Mouse (Mus musculus) ES-Bruce4 (cell line): ENCODE data around the gene Luzp2. TPM values are rescaled to one million over a fixed set of nuclear protein-coding genes. Genes with fewer than 3 reads are reported as not detected.

Experiments
- H3K27ac ChIP-seq: 2 replicates; pipeline ENCODE4 v1.5.1; 2012; ENCODE audit warnings: low read length, inconsistent platforms; ENCODE audit not compliant: insufficient read depth
- H3K27me3 ChIP-seq: 2 replicates; pipeline ENCODE4 v1.6.1; 2012; ENCODE audit warnings: mild to moderate bottlenecking, low read length, inconsistent platforms; ENCODE audit not compliant: control insufficient read depth, poor library complexity, insufficient read depth, severe bottlenecking
- H3K36me3 ChIP-seq: 2 replicates; pipeline ENCODE4 v1.6.1; 2012; ENCODE audit warnings: inconsistent platforms, mild to moderate bottlenecking, low read length, moderate library complexity; ENCODE audit not compliant: control insufficient read depth, poor library complexity, insufficient read depth, severe bottlenecking
- H3K4me1 ChIP-seq: one replicate; pipeline ENCODE4 v1.8.1; 2011; ENCODE audit warnings: low read length; ENCODE audit not compliant: control insufficient read depth, insufficient read depth
- H3K4me3 ChIP-seq: 2 replicates; pipeline ENCODE4 v1.5.1; 2011; ENCODE audit warnings: low read depth, mild to moderate bottlenecking, low read length
- H3K9ac ChIP-seq: 2 replicates; pipeline ENCODE4 v1.6.1; 2012; ENCODE audit warnings: low read depth, mild to moderate bottlenecking, inconsistent platforms; ENCODE audit not compliant: poor library complexity, severe bottlenecking
- H3K9me3 ChIP-seq: replicated peaks from 2 replicates; pipeline ENCODE4 v1.6.1; 2012; ENCODE audit warnings: mild to moderate bottlenecking, low read length, inconsistent platforms; ENCODE audit not compliant: control insufficient read depth, poor library complexity, insufficient read depth, severe bottlenecking
- CTCF ChIP-seq: IDR thresholded peaks from one replicate; pipeline ENCODE4 v1.8.1; 2011; ENCODE audit warnings: low read depth, low read length
- EP300 ChIP-seq: IDR thresholded peaks from 2 replicates; pipeline ENCODE4 v1.6.1; 2011; ENCODE audit warnings: low read depth, low read length; ENCODE audit not compliant: insufficient read depth
- POLR2A ChIP-seq: IDR thresholded peaks from one replicate; pipeline ENCODE4 v1.8.1; 2011; ENCODE audit warnings: low read length; ENCODE audit not compliant: insufficient read depth
- polyA plus RNA-seq: library from polyadenylated mRNA; stranded (reverse); fragments of >200 nt; gene quantifications from 2 replicates; pipeline ENCODE4 v1.2.4, GENCODE M21; 2011; ENCODE audit warnings: low read depth; ENCODE audit not compliant: missing spikeins, insufficient read depth, insufficient read length

Luzp2 gene
- polyA plus RNA-seq, 1 experiment: not detected

GRCm38 (mm10) chr7:54893709-54894627 is 58.7 kb downstream of the Luzp2 start:
- Histone ChIP-seq H3K9me3 (no peaks in the 10 kb centered on the region), H3K9ac (no peak overlapping the region), H3K27ac (no peak overlapping the region), H3K27me3 (no peaks in the 10 kb centered on the region), H3K4me1 (no peaks in the 10 kb centered on the region), H3K4me3 (no peak overlapping the region), H3K36me3 (no peaks in the 10 kb centered on the region)
- TF ChIP-seq POLR2A: no peak
- no peak for TF ChIP-seq EP300
- no peak for TF ChIP-seq CTCF

- Histone ChIP-seq H3K36me3 (no peaks in the 10 kb centered on the region), H3K9ac (no peak overlapping the region), H3K9me3 (no peaks in the 10 kb centered on the region), H3K27me3 (no peaks in the 10 kb centered on the region), H3K4me1 (no peaks in the 10 kb centered on the region), H3K4me3 (no peak overlapping the region), H3K27ac (no peak overlapping the region)
- TF ChIP-seq POLR2A (no peak), CTCF (no peak), EP300 (no peak)
Observed at GRCm38 (mm10) chr7:54898589-54898988, 63.3 kb downstream of the Luzp2 start.

DNA sequence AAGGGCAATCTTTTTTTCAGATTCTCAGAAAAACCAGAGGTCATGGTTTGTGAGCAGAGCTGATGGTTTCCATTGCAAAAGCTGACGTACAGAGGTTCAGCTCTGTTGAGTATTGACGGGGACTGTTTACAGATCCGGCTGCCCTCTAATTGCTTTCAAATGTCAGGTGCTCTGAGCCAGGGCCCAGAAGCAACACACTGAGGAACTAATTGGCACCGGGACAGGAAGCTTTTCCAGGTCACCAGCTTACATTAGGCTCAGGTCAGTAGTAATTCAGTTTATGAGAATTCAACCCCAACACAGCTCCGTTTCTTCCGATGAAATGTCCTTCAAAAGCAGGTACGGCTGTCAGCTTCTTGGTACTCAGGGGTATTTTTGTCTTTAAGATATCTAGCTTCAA is 74.7 kb downstream of the Luzp2 start:
- no peak for TF ChIP-seq CTCF
- no peaks in the 10 kb centered on the region for H3K9me3 ChIP-seq
- no peak overlapping the region for H3K27ac ChIP-seq
- no peak overlapping the region for H3K9ac ChIP-seq
- H3K4me1 ChIP-seq: no peaks in the 10 kb centered on the region
- no peaks in the 10 kb centered on the region for H3K36me3 ChIP-seq
- H3K4me3 ChIP-seq: no peak overlapping the region
- no peaks in the 10 kb centered on the region for H3K27me3 ChIP-seq

- Histone ChIP-seq H3K4me3 (no peak overlapping the region), H3K4me1 (no peaks in the 10 kb centered on the region), H3K27me3 (no peaks in the 10 kb centered on the region), H3K9ac (no peak overlapping the region), H3K27ac (no peak overlapping the region), H3K9me3 (no peaks in the 10 kb centered on the region), H3K36me3 (no peaks in the 10 kb centered on the region)
- TF ChIP-seq EP300 (no peak), CTCF (no peak), POLR2A (no peak)
Observed at GRCm38 (mm10) chr7:54914030-54914429, 78.7 kb downstream of the Luzp2 start.

DNA sequence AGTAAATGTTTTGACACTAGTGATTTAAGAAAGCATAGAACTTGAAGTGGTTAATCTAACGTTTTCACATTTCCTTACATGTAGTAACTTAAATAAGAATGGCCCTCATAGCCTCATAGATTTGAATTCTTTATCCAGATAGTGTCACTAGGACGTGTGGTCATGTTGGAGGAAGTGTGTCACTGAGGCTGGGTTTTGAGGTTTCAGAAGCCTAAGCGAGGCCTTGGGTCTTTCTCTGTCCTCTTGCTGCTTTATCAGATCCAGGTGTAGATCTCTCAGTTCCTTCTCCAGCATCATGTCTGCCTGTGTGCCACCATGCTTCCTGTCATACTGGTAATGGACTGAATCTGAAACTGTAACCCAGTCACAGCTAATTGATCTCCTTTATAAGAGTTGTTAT is 86.7 kb downstream of the Luzp2 start:
- Histone ChIP-seq H3K27me3 (no peaks in the 10 kb centered on the region), H3K27ac (no peak overlapping the region), H3K4me3 (no peak overlapping the region), H3K9ac (no peak overlapping the region), H3K4me1 (no peaks in the 10 kb centered on the region), H3K36me3 (no peaks in the 10 kb centered on the region), H3K9me3 (no peaks in the 10 kb centered on the region)
- TF ChIP-seq EP300: no peak
- no peak for TF ChIP-seq CTCF
- no peak for TF ChIP-seq POLR2A

GRCm38 (mm10) chr7:54956759-54957158 is 121.5 kb downstream of the Luzp2 start:
- Histone ChIP-seq H3K9me3 (no peaks in the 10 kb centered on the region), H3K4me1 (no peaks in the 10 kb centered on the region), H3K9ac (no peak overlapping the region), H3K27me3 (no peaks in the 10 kb centered on the region), H3K36me3 (no peaks in the 10 kb centered on the region), H3K4me3 (no peak overlapping the region), H3K27ac (no peak overlapping the region)
- TF ChIP-seq POLR2A (no peak), CTCF (no peak), EP300 (no peak)
